Mouse (Mus musculus): ENCODE results near the gene Ndrg2.

The Ndrg2 gene

DNA sequence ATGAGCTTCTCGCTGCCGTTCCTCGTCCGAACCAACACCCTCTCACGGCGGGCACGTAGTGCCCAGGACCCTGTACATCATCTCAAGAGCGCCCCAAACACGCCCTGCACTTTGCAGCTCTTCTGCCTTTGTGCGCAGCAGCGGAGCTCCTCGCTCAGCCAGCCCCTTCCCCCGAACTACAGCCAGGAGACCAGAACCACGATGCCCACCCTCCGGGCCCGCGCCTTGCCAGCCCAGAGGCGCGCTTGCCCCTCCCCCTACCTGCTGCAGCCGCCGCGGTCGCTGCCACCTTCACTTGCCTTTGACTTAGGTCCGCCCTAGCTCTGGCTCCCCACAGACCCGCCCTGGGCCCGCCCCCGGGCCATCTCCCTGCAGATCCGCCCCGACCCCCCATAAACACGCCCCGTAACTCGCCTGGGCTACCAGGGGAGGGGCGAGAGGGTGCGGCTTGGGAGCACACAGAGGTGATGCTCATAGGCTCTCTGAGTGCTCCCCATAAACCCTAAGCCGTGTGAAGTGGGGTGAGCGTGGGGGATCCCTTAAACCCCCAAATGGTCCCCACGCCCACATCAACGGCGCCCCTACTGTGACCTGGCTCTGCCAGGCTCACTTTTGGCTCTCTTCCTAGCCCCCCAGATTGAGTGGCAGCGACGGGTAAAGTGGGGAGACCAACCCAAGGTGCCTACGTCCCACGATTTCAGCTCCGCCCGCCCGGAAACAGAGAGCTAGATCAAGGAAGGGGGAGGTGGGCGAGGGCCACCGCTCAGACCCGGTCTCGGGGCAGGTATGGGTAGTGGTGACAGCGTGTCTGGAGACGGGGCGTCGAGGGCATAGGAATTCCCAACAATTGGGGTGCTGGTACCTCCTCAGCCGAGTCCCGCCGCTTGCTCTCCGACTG is 647 bp downstream of the Ndrg2 start:
- in situ Hi-C loops (cut with MboI; ENCODE audit: low sequenced_read_pairs) = no loop called here

- in situ Hi-C loops (cut with MboI; ENCODE audit: low sequenced_read_pairs) = no loop called here
Measured at GRCm38 (mm10) chr14:51912391-51913061, 1.4 kb downstream of the Ndrg2 start.

GRCm38 (mm10) chr14:51911301-51911700 is 2.7 kb downstream of the Ndrg2 start:
- in situ Hi-C loops (cut with MboI; ENCODE audit: low sequenced_read_pairs) = no loop called here

GRCm38 (mm10) chr14:51906102-51906501 is 7.9 kb downstream of the Ndrg2 start:
- in situ Hi-C loops (cut with MboI; ENCODE audit: low sequenced_read_pairs) = loop anchor here (5.0 kb wide), 1 partner anchor 101 kb away; no protein-coding TSS in a partner anchor

GRCm38 (mm10) chr14:51904706-51905105 is 9.3 kb downstream of the Ndrg2 start:
- in situ Hi-C loops (cut with MboI; ENCODE audit: low sequenced_read_pairs) = loop anchor here (5.0 kb wide), 1 partner anchor 103 kb away; no protein-coding TSS in a partner anchor

DNA sequence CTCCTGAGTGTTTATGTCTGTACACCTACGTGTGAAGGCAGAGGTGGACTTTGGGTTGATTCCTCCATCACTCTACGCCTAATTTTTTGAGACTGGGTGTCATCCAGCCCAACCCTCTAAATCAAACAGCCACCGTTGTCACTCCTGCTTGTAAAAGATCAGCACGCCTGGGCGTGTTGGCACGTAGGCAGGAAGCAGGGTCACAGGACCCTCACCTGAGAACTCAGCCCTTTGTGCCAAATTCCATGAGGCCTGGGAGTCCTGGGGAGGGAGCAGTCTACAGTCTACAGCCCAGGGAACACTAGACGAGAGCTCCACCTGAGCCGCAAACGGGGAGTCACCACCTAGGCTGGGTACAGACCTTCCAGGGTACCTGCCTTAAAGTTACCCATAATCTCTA is 10.2 kb downstream of the Ndrg2 start:
- in situ Hi-C loops (cut with MboI; ENCODE audit: low sequenced_read_pairs) = no loop called here

DNA sequence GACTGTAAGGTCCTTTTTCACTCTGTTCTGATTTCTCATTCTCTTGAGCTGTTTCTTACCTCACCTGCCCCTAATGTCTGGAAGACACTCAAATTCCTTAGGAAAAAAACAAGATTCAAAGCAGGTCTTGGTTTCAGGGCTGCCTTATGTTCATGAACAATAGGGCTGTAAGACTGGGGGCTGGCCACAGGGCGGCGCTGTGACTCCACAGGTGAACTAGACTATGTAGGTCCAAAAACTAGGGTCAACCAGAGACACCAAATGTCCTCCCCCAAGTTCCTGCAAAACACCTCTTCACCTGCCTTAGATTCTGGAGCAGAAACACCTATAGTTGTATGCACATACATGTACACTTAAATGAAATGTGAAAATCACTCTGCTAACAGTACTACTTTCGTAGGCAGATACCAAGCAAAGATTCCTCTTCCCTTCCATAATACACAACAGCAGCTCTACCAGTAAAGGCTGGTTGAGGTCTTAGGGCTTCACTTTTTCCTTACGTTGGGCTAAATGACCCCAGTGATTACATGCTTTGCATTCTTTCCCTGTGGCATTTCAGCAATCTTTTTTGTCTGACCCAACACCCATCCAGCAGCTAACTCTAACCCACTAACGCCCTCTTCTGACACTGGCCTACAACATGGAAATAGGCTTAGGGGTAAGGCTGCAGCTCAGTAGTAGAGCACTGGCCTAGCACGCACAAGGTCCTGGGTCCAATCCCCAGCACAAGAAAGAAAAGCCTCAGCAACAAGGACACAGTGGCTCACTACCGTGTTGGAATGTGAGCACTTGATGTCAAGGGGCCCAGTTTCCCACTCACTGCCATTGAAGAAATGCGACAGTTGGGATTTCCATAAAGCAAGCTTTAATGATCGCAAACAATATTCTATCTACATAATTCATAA is 10.9 kb downstream of the Ndrg2 start:
- in situ Hi-C loops (cut with MboI; ENCODE audit: low sequenced_read_pairs) = no loop called here

GRCm38 (mm10) chr14:51899351-51899750 is 14.6 kb downstream of the Ndrg2 start:
- in situ Hi-C loops (cut with MboI; ENCODE audit: low sequenced_read_pairs) = no loop called here

- in situ Hi-C loops (cut with MboI; ENCODE audit: low sequenced_read_pairs) = no loop called here
Measured at GRCm38 (mm10) chr14:51896539-51897170, 17.3 kb downstream of the Ndrg2 start.

GRCm38 (mm10) chr14:51896019-51896418 is 17.9 kb downstream of the Ndrg2 start:
- in situ Hi-C loops (cut with MboI; ENCODE audit: low sequenced_read_pairs) = no loop called here

DNA sequence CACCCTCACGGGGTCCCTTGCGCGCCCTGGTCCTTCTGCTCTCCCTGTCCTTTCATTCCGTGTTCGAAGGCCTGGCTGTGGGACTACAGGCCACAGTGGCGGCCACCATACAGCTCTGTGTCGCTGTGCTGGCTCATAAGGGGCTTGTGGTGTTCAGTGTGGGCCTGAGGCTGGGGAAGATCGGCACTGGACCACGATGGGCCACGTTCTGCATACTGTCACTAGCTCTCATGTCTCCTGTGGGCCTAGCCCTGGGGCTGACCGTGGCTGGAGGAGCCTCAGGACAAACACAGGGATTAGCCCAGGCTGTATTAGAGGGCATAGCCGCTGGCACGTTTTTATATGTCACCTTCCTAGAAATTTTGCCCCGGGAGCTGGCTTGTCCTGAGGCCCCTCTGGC is 18.9 kb downstream of the Ndrg2 start:
- in situ Hi-C loops (cut with MboI; ENCODE audit: low sequenced_read_pairs) = no loop called here

DNA sequence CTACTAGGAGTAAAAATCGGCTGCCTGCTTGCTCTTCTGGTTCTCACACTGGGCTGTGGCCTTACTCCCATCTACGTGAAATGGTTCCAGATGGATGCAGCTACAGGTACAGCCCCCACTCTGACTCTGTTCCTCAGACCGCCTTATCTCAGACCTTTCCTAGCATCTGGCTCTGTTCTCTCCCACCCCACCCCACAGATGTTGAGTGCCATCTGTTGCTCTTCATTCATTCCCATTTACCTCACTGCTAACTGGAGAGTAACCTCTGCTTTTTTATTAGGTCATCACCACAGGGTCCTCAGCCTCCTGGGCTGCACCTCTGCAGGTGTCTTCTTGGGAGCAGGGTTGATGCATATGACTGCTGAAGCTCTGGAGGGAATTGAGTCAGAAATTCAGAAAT is 20.1 kb downstream of the Ndrg2 start:
- in situ Hi-C loops (cut with MboI; ENCODE audit: low sequenced_read_pairs) = no loop called here

- in situ Hi-C loops (cut with MboI; ENCODE audit: low sequenced_read_pairs) = no loop called here
Measured at GRCm38 (mm10) chr14:51893094-51893794, 20.7 kb downstream of the Ndrg2 start.

DNA sequence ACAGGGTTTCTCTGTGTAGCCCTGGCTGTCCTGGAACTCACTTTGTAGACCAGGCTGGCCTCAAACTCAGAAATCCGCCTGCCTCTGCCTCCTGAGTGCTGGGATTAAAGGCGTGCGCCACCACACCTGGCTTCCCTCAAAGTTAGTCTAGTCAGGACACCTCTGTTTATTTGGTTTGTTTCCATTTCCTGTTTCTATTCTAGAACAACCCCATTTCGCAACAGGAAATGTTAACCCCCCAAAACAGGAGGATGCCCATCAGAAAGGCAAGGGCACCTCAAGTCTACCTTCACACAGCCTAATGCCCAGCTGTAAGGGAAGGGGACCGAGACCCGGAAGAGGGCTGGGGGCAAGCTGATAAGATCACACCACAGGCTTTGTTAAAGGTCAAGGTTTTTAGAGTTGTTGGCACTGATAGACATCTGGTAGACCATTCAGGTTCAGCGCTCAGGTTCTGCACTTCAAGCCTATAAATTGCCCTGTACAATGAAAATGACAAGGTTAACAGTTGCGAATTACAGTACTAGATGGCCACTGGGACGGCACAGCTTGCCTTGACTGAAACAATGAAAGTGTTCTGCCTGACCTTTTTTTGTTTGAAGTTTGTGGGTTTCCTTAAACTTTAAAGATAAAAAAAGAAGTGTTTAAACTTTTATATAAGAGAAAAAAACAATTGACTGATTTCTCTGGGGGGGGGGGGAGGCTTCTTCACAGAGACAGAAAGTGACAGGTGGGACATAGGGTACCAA is 21.6 kb downstream of the Ndrg2 start, which contains the start of gene Slc39a2:
Slc39a2 (plus strand) TSS at position 699 of the 749 bp plus-strand sequence.
- in situ Hi-C loops (cut with MboI; ENCODE audit: low sequenced_read_pairs) = no loop called here

DNA sequence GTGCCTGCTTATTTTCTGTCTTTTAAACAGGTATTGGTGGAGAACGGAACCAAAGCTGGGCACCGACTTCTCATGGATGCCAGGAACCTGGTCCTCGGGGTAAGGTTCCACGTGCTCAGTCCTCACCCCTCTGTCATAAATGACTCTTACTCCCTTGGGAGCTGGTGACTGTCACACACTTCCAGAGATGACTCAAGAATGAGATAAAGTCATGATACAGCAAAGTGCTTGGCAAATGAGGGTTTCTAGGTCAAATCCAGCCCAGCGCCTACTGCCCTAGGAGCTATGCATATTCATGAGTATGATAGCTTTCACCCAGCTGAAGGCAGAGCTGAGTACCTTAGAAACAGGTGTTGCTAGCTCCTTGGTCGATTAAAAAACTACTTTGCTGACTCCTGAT is 24.1 kb downstream of the Ndrg2 start:
- in situ Hi-C loops (cut with MboI; ENCODE audit: low sequenced_read_pairs) = no loop called here

- in situ Hi-C loops (cut with MboI; ENCODE audit: low sequenced_read_pairs) = no loop called here
Measured at GRCm38 (mm10) chr14:51886051-51886450, 27.9 kb downstream of the Ndrg2 start.

GRCm38 (mm10) chr14:51884598-51885331 is 29.2 kb downstream of the Ndrg2 start, which contains the start of gene Mettl17:
Gene Mettl17, plus strand, starts transcription at chr14:51884842.
- in situ Hi-C loops (cut with MboI; ENCODE audit: low sequenced_read_pairs) = no loop called here

DNA sequence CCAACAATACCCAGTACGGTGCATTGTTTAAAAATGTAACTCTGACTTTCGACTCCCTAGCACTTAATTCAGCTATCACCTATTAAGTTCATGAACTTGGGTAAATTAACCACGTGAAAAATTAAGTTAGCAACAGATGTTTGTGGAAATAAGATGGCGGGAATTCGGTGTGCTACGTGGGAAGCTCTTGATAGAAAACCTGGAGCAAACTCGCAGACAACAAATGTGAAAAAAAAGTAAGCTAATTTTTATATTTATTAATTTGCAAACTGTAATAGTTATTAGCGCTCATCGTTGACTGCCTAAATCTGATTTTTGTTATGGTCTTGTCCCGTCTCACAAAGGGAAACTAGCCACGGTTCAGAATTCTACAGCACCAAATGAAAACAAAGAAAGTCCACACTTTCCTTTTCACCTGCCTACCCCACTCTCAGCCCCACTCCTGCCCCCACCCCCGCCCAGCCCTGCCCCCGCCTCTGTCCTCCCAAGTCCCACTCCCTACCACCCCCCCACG is 29.9 kb downstream of the Ndrg2 start:
- in situ Hi-C loops (cut with MboI; ENCODE audit: low sequenced_read_pairs) = no loop called here

Data from CH12F3 (cell line).